Mouse (Mus musculus): ENCODE measurements around the gene Nt5e.

- TF ChIP-seq POLR2A (IDR thresholded peaks at IDR 0.05; ENCODE audit: borderline replicate concordance, insufficient read depth, low read length), result no peak
- no peak for TF ChIP-seq CTCF (IDR thresholded peaks at IDR 0.05; ENCODE audit: borderline replicate concordance, insufficient read depth, low read depth, low read length)
Observed at GRCm38 (mm10) chr9:88344424-88344823, 17.4 kb downstream of the Nt5e start.
